Mouse (Mus musculus) hindbrain, embryonic 15.5 days (tissue): Measurements from ENCODE around the gene Efnb2. TPM values are rescaled to one million over a fixed set of nuclear protein-coding genes. Genes with fewer than 3 reads are reported as not detected.

ENCODE experiments used
- ATAC-seq: fragments of 200-750 bp; cut with Nextera tagmentation; 2 replicates; pipeline ENCODE4 v1.8.0; 2017; ENCODE audit warnings: low read depth, moderate number of reproducible peaks, moderate TSS enrichment; ENCODE audit not compliant: low FRiP score
- H3K27ac ChIP-seq: fragments of 300-500 bp; sonication (generic); replicated peaks from 2 replicates; pipeline ENCODE4 v1.5.1; 2015; ENCODE audit warnings: mild to moderate bottlenecking, inconsistent platforms
- H3K27me3 ChIP-seq: fragments of 300-500 bp; sonication (generic); 2 replicates; pipeline ENCODE4 v1.6.1; 2015; ENCODE audit warnings: control low read depth, inconsistent platforms
- H3K36me3 ChIP-seq: fragments of 300-500 bp; sonication (generic); 2 replicates; pipeline ENCODE4 v1.6.1; 2015; ENCODE audit warnings: control low read depth, inconsistent platforms
- H3K4me1 ChIP-seq: fragments of 300-500 bp; sonication (generic); replicated peaks from 2 replicates; pipeline ENCODE4 v1.6.1; 2015; ENCODE audit warnings: control low read depth, inconsistent platforms
- H3K4me2 ChIP-seq: fragments of 300-500 bp; sonication (generic); 2 replicates; pipeline ENCODE4 v1.6.1; 2015; ENCODE audit warnings: moderate library complexity, mild to moderate bottlenecking, inconsistent platforms
- H3K4me3 ChIP-seq: fragments of 300-500 bp; sonication (generic); 2 replicates; pipeline ENCODE4 v1.5.1; 2015; ENCODE audit warnings: mild to moderate bottlenecking, inconsistent platforms
- H3K9ac ChIP-seq: fragments of 300-500 bp; sonication (generic); 2 replicates; pipeline ENCODE4 v1.6.1; 2015; ENCODE audit warnings: inconsistent platforms
- H3K9me3 ChIP-seq: fragments of 300-500 bp; sonication (generic); 2 replicates; pipeline ENCODE4 v1.6.1; 2016; ENCODE audit warnings: control low read depth, inconsistent platforms
- WGBS: fragments of 180-500 bp; shearing (Covaris S2); methylation state at CpG from one replicate; pipeline ENCODE4 v1.1.7; 2015; 5-methylcytosine and 5-hydroxymethylcytosine counted together
- polyA plus RNA-seq: library from polyadenylated mRNA; unstranded; fragments of >200 nt; fragmentation: Nextera tagmentation; extraction: Ambion mirVana; gene quantifications from 2 replicates; pipeline ENCODE4 v1.2.1, GENCODE M21; 2015

Efnb2 gene
- polyA plus RNA-seq, 1 experiment from 2014 or later: 21.5 TPM

DNA sequence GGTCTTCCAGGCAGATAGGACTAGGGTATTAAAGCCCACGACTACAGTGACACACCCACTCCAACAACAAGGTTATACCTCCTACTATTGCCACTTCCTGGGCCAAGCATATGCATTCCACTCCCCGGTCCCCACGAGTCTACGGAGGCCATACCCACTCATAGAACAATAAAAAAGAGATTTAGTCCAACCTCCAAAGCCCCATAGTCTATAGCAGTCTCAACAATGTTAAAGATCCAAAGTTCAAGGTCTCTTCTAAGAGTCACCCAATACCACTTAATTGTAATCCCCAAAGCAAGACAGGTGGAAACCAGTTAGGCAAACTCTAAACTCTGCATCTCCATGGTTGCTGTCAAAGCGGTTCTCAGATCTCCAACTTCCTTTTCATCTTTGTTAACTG lies 13.8 kb upstream of the Efnb2 start:
- Histone ChIP-seq H3K4me1 (no peaks in the 10 kb centered on the region), H3K9ac (no peak overlapping the region), H3K36me3 (peaks cover 29% of the 10 kb centered on the region), H3K27me3 (no peaks in the 10 kb centered on the region), H3K9me3 (no peaks in the 10 kb centered on the region), H3K4me3 (no peak overlapping the region), H3K4me2 (no peak overlapping the region), H3K27ac (no peak overlapping the region)
- whole genome bisulfite sequencing: 91% methylated on average over 5 of the region's 5 CpGs
- no peak for ATAC-seq

DNA sequence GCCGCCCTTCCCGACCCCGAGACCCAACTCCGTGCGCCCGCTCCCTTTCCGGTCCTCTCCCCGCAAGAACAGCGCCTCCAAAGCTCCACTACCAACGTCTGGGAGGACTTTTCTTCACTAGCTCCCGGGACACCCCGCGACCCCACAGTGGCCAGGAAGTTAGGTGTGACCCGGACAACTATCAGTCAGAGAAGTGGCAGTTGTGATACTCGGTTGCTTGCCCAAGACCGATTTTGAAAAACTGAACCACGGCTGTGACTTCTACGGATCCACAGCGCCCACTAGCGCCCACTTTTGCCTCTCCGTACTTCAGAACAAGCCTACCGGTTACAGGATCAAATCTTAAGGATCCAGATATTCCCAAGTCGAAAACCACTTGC lies 707 bp upstream of the Efnb2 start:
- H3K27me3 ChIP-seq: no peaks in the 10 kb centered on the region
- peak overlapping the region; percentile 91 for H3K27ac ChIP-seq
- ATAC-seq: no peak
- no peaks in the 10 kb centered on the region for H3K9me3 ChIP-seq
- peak overlapping the region; percentile 54 for H3K9ac ChIP-seq
- peak overlapping the region; percentile 93 for H3K4me2 ChIP-seq
- under 1% methylated on average over 23 of the region's 23 CpGs for WGBS
- peak overlapping the region; percentile 87 for H3K4me3 ChIP-seq
- H3K36me3 ChIP-seq: peaks cover 7% of the 10 kb centered on the region
- peaks cover 14% of the 10 kb centered on the region for H3K4me1 ChIP-seq

DNA sequence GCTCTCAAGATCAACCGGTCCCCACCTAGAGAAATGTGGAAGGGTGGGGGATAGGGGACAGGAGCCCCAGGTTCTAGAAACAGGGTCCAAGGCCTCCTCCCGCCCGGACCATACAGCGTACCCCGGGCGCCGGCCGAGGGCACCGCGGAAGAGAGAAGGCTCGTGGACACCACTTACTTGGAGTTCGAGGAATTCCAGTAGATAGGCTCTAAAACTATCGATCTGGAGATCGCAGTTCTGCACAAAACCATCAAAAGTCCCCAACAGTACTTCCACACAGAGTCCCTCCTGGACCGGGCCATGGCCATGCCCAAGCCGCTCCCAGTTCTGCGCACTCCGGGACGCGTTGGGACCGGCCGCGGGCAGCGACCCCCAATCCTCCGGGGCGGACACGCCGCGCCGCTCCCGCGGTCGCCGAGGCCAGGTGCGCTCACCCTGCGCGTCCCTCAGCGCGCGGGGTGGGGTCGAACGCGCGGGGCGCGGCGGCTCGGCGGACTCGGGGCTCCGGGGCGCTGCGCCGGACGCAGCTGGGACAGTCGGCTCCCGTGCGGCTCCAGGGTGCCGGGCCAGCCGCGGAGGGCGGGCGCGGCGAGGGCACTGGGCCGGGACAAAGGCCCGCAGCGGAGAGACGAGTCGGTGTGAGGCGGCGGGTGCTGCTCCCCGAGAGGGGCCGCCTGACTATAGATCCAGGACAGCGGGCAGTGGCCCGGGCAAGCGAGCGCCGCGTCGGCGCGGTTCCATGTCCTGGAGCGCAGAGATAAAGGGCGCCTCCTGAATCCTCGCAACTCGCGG lies 539 bp downstream of the Efnb2 start:
- H3K4me2 ChIP-seq: peak overlapping the region; percentile 93
- peak overlapping the region; percentile 87 for H3K4me3 ChIP-seq
- under 1% methylated on average over 83 of the region's 88 CpGs for WGBS
- H3K27ac ChIP-seq: peak overlapping the region; percentile 91
- H3K9me3 ChIP-seq: no peaks in the 10 kb centered on the region
- peak overlapping the region; percentile 89 for H3K9ac ChIP-seq
- H3K36me3 ChIP-seq: no peaks in the 10 kb centered on the region
- peaks cover 26% of the 10 kb centered on the region for H3K4me1 ChIP-seq
- no peaks in the 10 kb centered on the region for H3K27me3 ChIP-seq
- no peak; the same call in none of the 2 replicates for ATAC-seq

DNA sequence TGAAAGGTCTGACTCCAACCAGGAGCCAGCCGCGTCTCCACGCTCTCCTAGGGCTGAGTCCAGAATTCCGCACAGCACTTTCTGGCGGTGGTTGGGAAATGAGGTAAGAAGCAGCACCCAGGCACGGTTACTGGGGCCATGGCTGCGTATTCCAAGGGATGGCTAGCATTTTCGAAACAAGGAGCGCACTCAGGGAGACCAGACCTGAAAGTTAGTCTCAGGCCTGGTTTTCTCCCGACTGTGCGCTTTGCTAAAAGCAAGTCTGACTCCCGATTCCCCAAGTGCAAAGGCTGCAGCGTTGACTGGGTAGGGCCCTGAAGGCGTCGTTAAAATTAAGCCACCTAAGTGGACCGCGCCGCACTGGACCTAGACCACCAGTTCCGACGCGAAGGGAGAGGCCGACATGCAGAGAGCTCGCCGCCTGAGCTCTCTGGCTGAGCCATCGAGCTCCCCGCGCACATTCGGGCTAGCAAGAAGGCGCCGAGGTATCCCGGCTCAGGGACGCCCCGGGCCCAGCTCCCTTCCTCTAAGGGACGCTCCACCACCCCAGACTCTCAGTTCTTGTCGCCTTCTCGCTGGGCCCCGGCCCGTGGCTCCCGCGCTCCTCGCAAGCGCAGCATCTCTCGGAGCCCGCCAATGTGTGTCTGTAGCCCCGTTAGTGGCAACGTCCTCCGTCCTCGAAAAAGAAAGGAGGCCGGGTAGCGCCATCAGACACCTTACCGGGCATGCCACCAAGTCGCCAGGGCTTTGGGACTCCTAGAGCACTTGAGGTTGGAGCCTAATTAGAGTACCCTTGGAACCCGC lies 1.3 kb downstream of the Efnb2 start:
- Histone ChIP-seq H3K27ac (peak overlapping the region; percentile 91), H3K9ac (peak overlapping the region; percentile 89), H3K36me3 (no peaks in the 10 kb centered on the region), H3K4me1 (peaks cover 34% of the 10 kb centered on the region), H3K4me3 (peak overlapping the region; percentile 87), H3K9me3 (no peaks in the 10 kb centered on the region), H3K4me2 (peak overlapping the region; percentile 93), H3K27me3 (no peaks in the 10 kb centered on the region)
- WGBS: under 1% methylated on average over 53 of the region's 53 CpGs
- no peak for ATAC-seq

DNA sequence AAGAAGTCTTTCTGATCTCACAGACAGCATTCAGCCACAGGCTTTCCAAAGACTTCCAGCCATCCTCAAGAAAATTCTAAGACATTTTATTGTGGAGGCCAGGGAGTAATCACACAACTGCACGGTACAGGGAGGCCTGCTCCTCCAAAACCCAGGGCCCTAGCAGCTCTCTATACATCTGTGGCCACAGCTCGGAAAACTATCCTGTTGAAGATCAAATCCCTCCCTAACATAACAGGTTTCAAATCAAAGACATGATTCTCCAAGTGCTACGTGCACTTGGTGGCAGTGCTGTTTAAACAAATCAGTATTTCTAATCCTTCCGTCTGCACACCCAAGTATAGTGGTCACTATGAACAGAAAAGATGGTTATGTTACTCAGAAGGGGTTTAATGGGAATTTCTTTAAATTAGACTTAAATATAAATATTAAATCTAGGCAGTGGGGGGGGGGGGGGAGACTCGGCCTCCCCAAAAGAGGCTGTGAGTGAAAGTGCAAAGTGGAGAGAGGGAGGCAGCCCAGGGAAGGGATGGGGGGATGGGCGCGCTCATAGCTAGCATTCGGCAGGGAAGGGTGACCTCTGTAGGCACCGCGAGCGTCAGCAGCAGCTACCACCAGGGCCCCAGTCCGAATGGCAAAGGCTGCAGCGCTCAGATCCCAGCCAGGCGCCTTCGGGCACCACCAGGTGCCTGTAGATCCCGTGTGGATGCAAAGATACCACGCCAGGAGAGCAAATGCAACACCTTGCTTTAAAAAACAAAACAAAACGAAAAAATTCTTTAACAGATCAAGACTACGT lies 2.4 kb downstream of the Efnb2 start:
- peak overlapping the region; percentile 93 for H3K4me2 ChIP-seq
- peaks cover 45% of the 10 kb centered on the region for H3K4me1 ChIP-seq
- peak; percentile 40; the same call in 1 of the 2 replicates for ATAC-seq
- WGBS: 1% methylated on average over 19 of the region's 19 CpGs
- peak overlapping the region; percentile 89 for H3K9ac ChIP-seq
- H3K27ac ChIP-seq: peak overlapping the region; percentile 91
- no peaks in the 10 kb centered on the region for H3K27me3 ChIP-seq
- H3K4me3 ChIP-seq: peak overlapping the region; percentile 87
- H3K9me3 ChIP-seq: no peaks in the 10 kb centered on the region
- no peaks in the 10 kb centered on the region for H3K36me3 ChIP-seq

DNA sequence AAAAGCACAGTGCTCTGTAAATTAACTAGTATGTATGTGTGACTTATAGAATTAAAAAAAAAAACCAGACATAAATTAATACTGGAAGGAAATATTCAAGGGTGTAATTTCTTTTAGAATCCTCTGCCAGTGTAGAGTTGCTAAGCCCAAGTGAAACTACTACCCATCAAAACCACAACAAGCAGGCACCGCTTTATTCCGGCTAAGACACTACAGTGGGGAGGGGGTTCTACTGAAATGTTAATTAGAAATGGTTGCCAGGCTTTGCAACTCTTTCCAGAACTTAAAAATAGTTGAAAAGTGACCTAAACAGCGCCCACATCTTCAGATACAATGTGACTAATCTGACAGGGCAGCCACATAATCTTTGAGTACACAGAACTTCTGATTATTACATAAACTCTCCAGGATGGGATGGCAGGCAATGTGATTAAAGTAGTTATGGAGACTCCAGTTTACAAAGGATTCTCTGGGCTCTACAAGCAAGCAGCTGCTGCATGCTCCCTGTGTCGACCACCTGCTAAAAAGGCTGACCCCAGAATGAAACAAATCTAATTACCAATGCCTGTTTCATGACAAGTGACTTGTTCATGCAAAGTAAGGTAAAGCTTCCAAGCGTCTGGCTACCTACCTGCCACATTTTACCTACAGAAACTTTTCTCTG lies 3.2 kb downstream of the Efnb2 start:
- H3K27ac ChIP-seq: peak overlapping the region; percentile 91
- WGBS: 14% methylated on average over 5 of the region's 5 CpGs
- H3K4me3 ChIP-seq: peak overlapping the region; percentile 87
- no peaks in the 10 kb centered on the region for H3K27me3 ChIP-seq
- H3K9ac ChIP-seq: peak overlapping the region; percentile 89
- H3K4me2 ChIP-seq: peak overlapping the region; percentile 93
- peaks cover 53% of the 10 kb centered on the region for H3K4me1 ChIP-seq
- H3K36me3 ChIP-seq: no peaks in the 10 kb centered on the region
- H3K9me3 ChIP-seq: no peaks in the 10 kb centered on the region
- ATAC-seq: no peak

DNA sequence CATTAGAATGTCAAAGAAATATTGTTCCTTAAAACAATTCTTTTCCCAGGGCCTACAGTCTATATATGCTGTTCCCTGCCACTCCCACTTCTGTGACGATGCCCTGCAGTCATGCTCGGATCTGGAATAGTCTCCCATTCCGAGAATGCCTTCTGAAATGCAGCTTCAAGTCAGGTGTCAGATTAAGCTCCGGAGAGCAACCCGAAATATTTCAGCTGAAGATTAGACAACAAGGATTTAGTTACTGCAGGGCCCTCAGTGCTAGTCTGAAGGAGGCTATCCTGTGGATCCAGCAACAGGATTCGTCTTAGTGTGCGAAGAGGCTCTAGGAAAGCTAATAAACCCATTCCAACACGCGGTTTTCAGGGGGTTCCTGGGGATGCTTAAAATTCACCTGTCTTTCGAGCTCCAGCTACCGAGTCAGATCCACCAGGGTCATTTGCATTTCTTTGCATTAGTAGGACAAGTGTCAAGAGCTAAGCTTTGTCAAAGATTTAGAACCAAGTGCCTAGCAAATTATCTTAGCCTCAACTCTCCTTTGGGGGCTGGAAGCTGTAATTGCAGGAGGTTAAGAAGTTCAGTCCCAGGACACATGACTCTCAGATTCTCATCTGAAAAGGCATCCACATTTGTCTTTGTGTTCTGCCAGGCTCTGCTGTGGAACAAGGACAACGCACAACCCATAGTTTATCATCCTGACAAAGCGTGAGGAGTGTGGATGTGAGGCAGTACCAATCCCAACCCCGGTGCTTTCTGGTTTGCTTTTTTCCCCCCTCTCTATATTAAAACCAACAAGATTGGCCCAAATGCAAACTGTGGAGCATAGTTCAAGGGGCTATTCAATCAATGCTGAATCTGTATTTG lies 4.2 kb downstream of the Efnb2 start:
- Histone ChIP-seq H3K4me1 (peaks cover 61% of the 10 kb centered on the region), H3K9ac (peak overlapping the region; percentile 89), H3K27me3 (no peaks in the 10 kb centered on the region), H3K9me3 (no peaks in the 10 kb centered on the region), H3K4me2 (peak overlapping the region; percentile 93), H3K36me3 (no peaks in the 10 kb centered on the region), H3K4me3 (peak overlapping the region; percentile 87), H3K27ac (peak overlapping the region; percentile 77)
- no peak for ATAC-seq
- WGBS: 5% methylated on average over 14 of the region's 14 CpGs

DNA sequence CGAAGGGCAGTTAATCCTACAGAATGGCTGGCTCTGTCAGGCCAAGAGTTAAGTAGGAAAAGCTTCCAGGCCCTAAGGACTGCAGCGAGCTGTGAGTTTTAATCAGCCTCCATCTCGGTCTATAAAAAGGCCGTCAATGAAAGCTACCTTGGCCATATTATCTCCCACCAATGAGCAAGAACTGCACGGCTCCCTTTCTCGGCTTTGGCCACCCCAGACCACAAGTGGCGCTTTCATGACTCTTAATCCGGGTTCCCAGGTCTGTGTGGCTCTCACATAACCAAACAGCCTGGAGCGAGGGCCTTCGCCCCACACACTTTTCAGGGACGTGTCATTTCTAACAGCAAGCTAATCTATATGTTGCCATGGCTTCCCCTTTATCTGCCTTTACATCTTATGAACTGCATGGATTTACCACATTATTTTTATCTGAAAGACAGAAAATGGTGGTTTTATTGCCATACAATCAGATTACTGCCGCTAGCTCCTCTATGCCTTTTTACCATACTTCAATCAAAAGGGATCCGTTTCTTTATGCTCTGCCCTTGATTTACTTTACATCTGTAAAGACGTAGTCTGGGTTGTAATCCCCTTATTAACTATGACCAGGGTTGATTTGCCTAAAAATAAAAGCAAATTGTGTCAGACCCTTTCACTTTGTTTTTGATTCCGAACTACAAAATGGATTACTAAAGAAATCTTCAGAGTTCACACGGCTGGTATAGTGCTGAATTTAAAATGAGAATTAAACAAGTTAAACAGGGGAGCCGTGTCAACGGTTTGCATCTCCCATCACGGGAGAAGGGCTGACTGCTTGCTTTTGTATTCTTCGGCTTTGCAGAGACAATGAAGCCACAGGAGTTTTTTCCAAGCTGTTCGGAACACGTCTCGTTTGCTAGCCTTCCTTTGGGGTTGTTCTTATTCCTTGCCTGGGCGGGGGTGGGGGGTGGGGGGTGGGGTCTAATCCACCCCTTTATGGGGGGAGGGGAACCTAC lies 5.4 kb downstream of the Efnb2 start:
- H3K27ac ChIP-seq: peak overlapping the region; percentile 77
- peak overlapping the region; percentile 87 for H3K4me3 ChIP-seq
- H3K27me3 ChIP-seq: no peaks in the 10 kb centered on the region
- 9% methylated on average over 24 of the region's 24 CpGs for WGBS
- peak overlapping the region; percentile 32 for H3K9ac ChIP-seq
- no peaks in the 10 kb centered on the region for H3K9me3 ChIP-seq
- no peak for ATAC-seq
- H3K4me1 ChIP-seq: peaks cover 73% of the 10 kb centered on the region
- H3K4me2 ChIP-seq: peak overlapping the region; percentile 93
- no peaks in the 10 kb centered on the region for H3K36me3 ChIP-seq

DNA sequence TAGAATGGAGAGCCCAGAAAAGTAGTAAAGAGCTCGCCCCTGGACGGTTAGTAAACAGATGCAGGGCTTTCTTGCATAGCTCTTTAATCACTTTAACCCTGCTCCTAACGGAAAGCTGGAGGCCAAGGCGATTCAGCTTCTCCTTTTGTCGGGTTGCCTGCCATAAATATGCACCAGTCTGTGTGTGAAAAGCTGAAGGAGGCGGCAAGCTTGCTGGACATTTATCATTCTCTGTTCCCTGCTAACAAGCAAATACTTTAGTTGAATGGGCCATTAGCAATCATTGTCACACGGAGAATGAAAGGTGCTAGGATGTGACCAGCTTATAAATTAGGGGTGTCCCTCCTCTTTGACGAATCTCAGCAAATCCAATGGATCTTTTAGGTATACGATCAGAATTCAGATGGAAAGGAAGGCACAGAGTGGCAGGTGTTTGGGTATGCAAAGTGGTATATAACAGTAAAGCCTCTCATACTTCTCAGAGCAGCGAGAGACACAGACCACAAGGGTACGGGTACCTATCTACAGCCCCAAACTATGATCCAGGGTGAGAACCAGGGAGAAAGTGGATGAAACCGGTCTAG lies 7.0 kb downstream of the Efnb2 start:
- Histone ChIP-seq H3K36me3 (no peaks in the 10 kb centered on the region), H3K9ac (no peak overlapping the region), H3K27me3 (no peaks in the 10 kb centered on the region), H3K27ac (0 out of 2 replicates have a peak overlapping the region, but pooled peaks have one; percentile 26), H3K9me3 (no peaks in the 10 kb centered on the region), H3K4me3 (0 out of 2 replicates have a peak overlapping the region, but pooled peaks have one; percentile 10), H3K4me1 (peaks cover 87% of the 10 kb centered on the region), H3K4me2 (peak overlapping the region; percentile 93)
- ATAC-seq: no peak
- 14% methylated on average over 12 of the region's 12 CpGs for WGBS
